Mouse (Mus musculus): Measurements from ENCODE around the gene Unc13d. TPM values are rescaled to one million over a fixed set of nuclear protein-coding genes. Genes with fewer than 3 reads are reported as not detected.
"Not testable (repeated sequence)": the region's sequence is repeated elsewhere in the genome, so short reads cannot be mapped to it uniquely, and the experiment has no call there.

The Unc13d gene
- polyA plus RNA-seq, 1 experiment from 2014 or later: 2.4 TPM

DNA sequence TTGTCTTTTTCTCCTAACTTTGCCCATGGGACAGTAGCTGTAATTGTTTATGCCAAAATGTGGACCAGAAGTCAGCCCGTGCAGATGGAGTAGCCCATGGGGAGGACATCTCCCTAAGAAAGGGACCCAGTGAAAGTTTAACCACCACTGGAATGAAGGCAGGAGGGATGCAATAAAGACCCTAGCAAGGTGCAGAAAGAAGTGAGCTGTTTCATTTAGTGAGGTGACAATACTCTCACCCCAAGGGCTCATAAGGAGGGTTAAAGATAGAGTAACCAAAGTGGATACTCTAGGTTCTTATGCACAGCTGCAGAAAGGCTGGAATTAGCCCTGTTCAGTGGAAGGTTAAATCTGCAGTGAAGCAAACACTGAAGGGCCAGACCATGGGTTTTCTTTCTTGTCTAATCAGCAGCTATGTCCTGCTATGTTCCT is 58.4 kb downstream of the Unc13d start:
- Histone ChIP-seq H3K9me3 (replicated peaks) (no peaks in the 10 kb centered on the region), H3K27ac (no peak overlapping the region), H3K4me1 (peaks cover 13% of the 10 kb centered on the region), H3K36me3 (peaks cover 33% of the 10 kb centered on the region), H3K4me3 (no peak overlapping the region), H3K27me3 (ENCODE audit: low read depth, poor library complexity, severe bottlenecking) (no peaks in the 10 kb centered on the region)
- 68% methylated on average over 1 of the region's 1 CpGs for WGBS
- no peak for DNase-seq (ENCODE audit: low spot score)

DNA sequence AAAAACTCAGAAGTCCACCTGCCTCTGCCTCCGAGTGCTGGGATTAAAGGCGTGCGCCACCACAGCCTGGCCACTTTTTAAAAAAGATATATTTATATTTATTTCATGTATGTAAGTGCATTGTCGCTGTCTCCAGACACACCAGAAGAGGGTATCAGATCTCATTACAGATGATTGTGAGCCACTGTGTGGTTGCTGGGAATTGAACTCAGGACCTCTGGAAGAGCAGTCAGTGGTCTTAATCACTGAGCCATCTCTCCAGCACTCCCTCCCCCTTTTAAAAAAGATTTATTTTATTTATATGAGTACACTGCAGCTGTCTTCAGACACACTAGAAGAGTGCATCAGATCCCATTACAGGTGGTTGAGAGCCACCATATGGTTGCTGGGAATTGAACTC is 58.9 kb downstream of the Unc13d start:
- H3K36me3 ChIP-seq: peaks cover 32% of the 10 kb centered on the region
- WGBS: 90% methylated on average over 4 of the region's 4 CpGs
- H3K27me3 ChIP-seq (ENCODE audit: low read depth, poor library complexity, severe bottlenecking); H3K27ac ChIP-seq; H3K4me3 ChIP-seq; DNase-seq (ENCODE audit: low spot score); H3K9me3 ChIP-seq (replicated peaks): not testable (repeated sequence)
- H3K4me1 ChIP-seq: peaks cover 13% of the 10 kb centered on the region

GRCm38 (mm10) chr11:116018106-116018505 is 59.7 kb downstream of the Unc13d start:
- 28% methylated on average over 6 of the region's 6 CpGs for WGBS
- DNase-seq (ENCODE audit: low spot score): peak; percentile 57
- Histone ChIP-seq H3K4me3 (no peak overlapping the region), H3K4me1 (peaks cover 15% of the 10 kb centered on the region), H3K9me3 (replicated peaks) (no peaks in the 10 kb centered on the region), H3K27me3 (ENCODE audit: low read depth, poor library complexity, severe bottlenecking) (no peaks in the 10 kb centered on the region), H3K27ac (no peak overlapping the region), H3K36me3 (peaks cover 25% of the 10 kb centered on the region)

- H3K9me3 ChIP-seq (replicated peaks): no peaks in the 10 kb centered on the region
- no peak for DNase-seq (ENCODE audit: low spot score)
These were observed 62.9 kb downstream of the Unc13d start for GRCm38 (mm10) chr11:116014821-116015220.

DNA sequence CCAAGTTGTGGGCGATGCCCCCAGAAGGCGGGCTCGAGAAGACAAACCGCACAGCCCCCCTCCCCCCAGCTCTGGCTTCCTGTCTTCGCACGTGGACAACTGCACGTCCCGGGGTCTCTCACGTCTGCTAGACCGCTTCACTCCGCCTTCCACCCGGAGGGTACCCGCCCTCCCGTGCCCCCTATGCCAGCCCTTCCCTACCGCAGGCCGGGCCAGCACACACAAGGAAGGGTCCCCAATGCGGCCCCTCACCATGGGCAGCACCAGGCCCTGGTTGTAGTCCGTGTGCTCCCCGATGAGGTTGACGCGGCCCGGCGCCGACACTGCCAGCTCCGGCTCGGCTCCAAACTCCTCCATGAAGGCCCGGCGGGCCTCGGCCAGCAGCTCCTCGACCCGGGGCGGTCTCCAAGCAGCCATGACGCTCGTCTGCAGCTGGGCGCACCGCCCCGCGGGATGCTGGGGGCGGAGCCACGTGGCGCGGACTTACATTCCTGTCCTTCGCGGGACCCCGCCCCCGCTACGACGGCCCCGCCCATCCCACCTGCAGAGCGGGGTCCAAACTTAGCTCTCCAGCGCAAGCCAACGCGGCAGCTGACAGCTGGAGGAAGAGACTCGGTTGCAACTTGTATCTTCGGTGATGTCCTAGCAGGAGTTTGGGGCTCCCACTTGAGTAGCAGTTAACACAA is 65.4 kb downstream of the Unc13d start, which contains the start of gene Galk1:
Gene Galk1 (minus strand): TSS at position 458 of the 686 bp plus-strand sequence.
- peak within 1 kb of the TSS; percentile 94 for H3K27ac ChIP-seq
- peak within 1 kb of the TSS; percentile 73 for H3K4me3 ChIP-seq
- peaks cover 34% of the 10 kb centered on the region for H3K36me3 ChIP-seq
- peak; percentile 94 for DNase-seq (ENCODE audit: low spot score)
- under 1% methylated on average over 55 of the region's 55 CpGs for WGBS
- H3K4me1 ChIP-seq: peaks cover 44% of the 10 kb centered on the region
- no peaks in the 10 kb centered on the region for H3K9me3 ChIP-seq (replicated peaks)
- no peaks in the 10 kb centered on the region for H3K27me3 ChIP-seq (ENCODE audit: low read depth, poor library complexity, severe bottlenecking)

More at GRCm38 (mm10) chr11:116014821-116015220, 62.9 kb downstream of the Unc13d start:
- Histone ChIP-seq H3K27ac (no peak overlapping the region), H3K36me3 (peaks cover 12% of the 10 kb centered on the region), H3K27me3 (ENCODE audit: low read depth, poor library complexity, severe bottlenecking) (no peaks in the 10 kb centered on the region), H3K4me1 (peaks cover 37% of the 10 kb centered on the region), H3K4me3 (no peak overlapping the region)
- 71% methylated on average over 8 of the region's 8 CpGs for WGBS

Other genes with a start within 250 kb of the Unc13d start
- 0.05 and 0.18 TPM in 2 replicates for gene Myo15b, start 219.6 kb downstream of the Unc13d start, polyA plus RNA-seq (2016; fragmentation: Nextera tagmentation; extraction: Ambion mirVana)
- 1.7 and 2.0 TPM in 2 replicates for gene Smim5, start 178.0 kb downstream of the Unc13d start, polyA plus RNA-seq (2016; fragmentation: Nextera tagmentation; extraction: Ambion mirVana)
- gene Smim6, start 165.9 kb downstream of the Unc13d start, polyA plus RNA-seq (2016; fragmentation: Nextera tagmentation; extraction: Ambion mirVana): 1.0 and 1.1 TPM in 2 replicates
- 47.9 and 52.2 TPM in 2 replicates for gene Sap30bp, start 144.7 kb downstream of the Unc13d start, polyA plus RNA-seq (2016; fragmentation: Nextera tagmentation; extraction: Ambion mirVana)
- gene Recql5, start 144.5 kb downstream of the Unc13d start, polyA plus RNA-seq (2016; fragmentation: Nextera tagmentation; extraction: Ambion mirVana): 30.4 and 34.6 TPM in 2 replicates
- 0.90 and 1.6 TPM in 2 replicates for gene Itgb4, start 103.3 kb downstream of the Unc13d start, polyA plus RNA-seq (2016; fragmentation: Nextera tagmentation; extraction: Ambion mirVana)
- 243 and 283 TPM in 2 replicates for gene Galk1, start 65.2 kb downstream of the Unc13d start, polyA plus RNA-seq (2016; fragmentation: Nextera tagmentation; extraction: Ambion mirVana)
- gene H3f3b, start 50.0 kb downstream of the Unc13d start, polyA plus RNA-seq (2016; fragmentation: Nextera tagmentation; extraction: Ambion mirVana): 1,754 and 1,985 TPM in 2 replicates
- 46.1 and 53.2 TPM in 2 replicates for gene Unk, start 47.6 kb downstream of the Unc13d start, polyA plus RNA-seq (2016; fragmentation: Nextera tagmentation; extraction: Ambion mirVana)
- 54.8 and 56.9 TPM in 2 replicates for gene Wbp2, start 9.0 kb upstream of the Unc13d start, polyA plus RNA-seq (2016; fragmentation: Nextera tagmentation; extraction: Ambion mirVana)
- 3.2 and 4.9 TPM in 2 replicates for gene Trim47, start 49.2 kb upstream of the Unc13d start, polyA plus RNA-seq (2016; fragmentation: Nextera tagmentation; extraction: Ambion mirVana)
- gene Trim65, start 53.2 kb upstream of the Unc13d start, polyA plus RNA-seq (2016; fragmentation: Nextera tagmentation; extraction: Ambion mirVana): 1.9 and 2.1 TPM in 2 replicates
- 116 and 118 TPM in 2 replicates for gene Mrpl38, start 60.9 kb upstream of the Unc13d start, polyA plus RNA-seq (2016; fragmentation: Nextera tagmentation; extraction: Ambion mirVana)
- gene Fbf1, start 90.2 kb upstream of the Unc13d start, polyA plus RNA-seq (2016; fragmentation: Nextera tagmentation; extraction: Ambion mirVana): 51.7 and 56.8 TPM in 2 replicates
- gene Ten1, start 120.9 kb upstream of the Unc13d start, polyA plus RNA-seq (2016; fragmentation: Nextera tagmentation; extraction: Ambion mirVana): 61.5 and 65.4 TPM in 2 replicates
- gene Acox1, start 121.1 kb upstream of the Unc13d start, polyA plus RNA-seq (2016; fragmentation: Nextera tagmentation; extraction: Ambion mirVana): 13.0 and 16.7 TPM in 2 replicates
- gene Evpl, start 160.1 kb upstream of the Unc13d start, polyA plus RNA-seq (2016; fragmentation: Nextera tagmentation; extraction: Ambion mirVana): 1.4 and 1.7 TPM in 2 replicates
- gene Srp68, start 196.3 kb upstream of the Unc13d start, polyA plus RNA-seq (2016; fragmentation: Nextera tagmentation; extraction: Ambion mirVana): 121 and 123 TPM in 2 replicates
- 0.11 TPM in 1 of 2 replicates, not detected in the other for gene Galr2, start 203.0 kb upstream of the Unc13d start, polyA plus RNA-seq (2016; fragmentation: Nextera tagmentation; extraction: Ambion mirVana)
- gene Exoc7, start 229.3 kb upstream of the Unc13d start, polyA plus RNA-seq (2016; fragmentation: Nextera tagmentation; extraction: Ambion mirVana): 55.1 and 64.8 TPM in 2 replicates

All from limb, embryonic 10.5 days (tissue).